Mouse (Mus musculus): ENCODE measurements around the gene Zscan26. TPM values are rescaled to one million over a fixed set of nuclear protein-coding genes. Genes with fewer than 3 reads are reported as not detected.
"Not testable (repeated sequence)": the region's sequence is repeated elsewhere in the genome, so short reads cannot be mapped to it uniquely, and the experiment has no call there.

The Zscan26 gene
- total and polyA plus RNA-seq, 3 experiments = 14.2 to 20.9 (median 14.8) TPM

DNA sequence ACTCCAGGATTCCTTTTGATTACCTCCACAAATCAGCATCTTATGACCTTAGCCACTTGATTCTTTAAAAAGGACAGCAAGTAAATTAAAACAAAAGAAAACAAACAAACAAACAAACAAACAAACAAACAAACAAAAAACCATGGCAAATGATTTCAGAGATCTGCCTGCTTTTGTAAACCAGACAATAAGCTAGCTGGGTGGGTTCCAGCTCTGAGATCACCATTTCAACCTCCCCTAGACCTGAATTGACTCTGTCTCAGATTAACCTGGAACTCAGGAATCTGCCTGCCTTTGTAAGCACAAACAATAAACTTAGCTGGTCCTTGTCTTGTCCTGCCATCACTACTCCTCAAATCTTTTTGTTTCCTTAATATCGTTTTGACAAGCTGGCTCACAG, 33.4 kb upstream of the Zscan26 start:
- no peak overlapping the region for H3K27ac ChIP-seq (ENCODE audit: insufficient read depth, low read depth)
- dilution Hi-C loops (cut with MboI; ENCODE audit: extremely low pct_ligation_motif_present, extremely low pct_unique_long_range_greater_than_20kb, low sequenced_read_pairs) (no loop called here), in situ Hi-C loops (cut with MboI; ENCODE audit: low pct_ligation_motif_present, low pct_unique_long_range_greater_than_20kb, low sequenced_read_pairs) (no loop called here)
- H3K4me3 ChIP-seq (replicated peaks in 1 of 3; ENCODE audit: low read depth in 2 of 3, low read length in 2 of 3, poor library complexity in 1 of 3) = no peak overlapping the region
- H3K36me3 ChIP-seq (replicated peaks in 1 of 2; ENCODE audit: control insufficient read depth in 1 of 2, insufficient read depth in 1 of 2, low read length in 1 of 2) = no peaks in the 10 kb centered on the region
- H3K79me2 ChIP-seq (replicated peaks; ENCODE audit: control insufficient read depth, extremely low read depth, insufficient read depth, poor library complexity, severe bottlenecking) = no peaks in the 10 kb centered on the region
- TF ChIP-seq MAZ (IDR thresholded peaks at IDR 0.05; ENCODE audit: low read depth, low read length) = no peak
- TF ChIP-seq BHLHE40 (IDR thresholded peaks at IDR 0.05; ENCODE audit: low read depth, low read length) = no peak
- no peak for TF ChIP-seq GABPA (IDR thresholded peaks at IDR 0.05; ENCODE audit: insufficient replicate concordance, low read depth, low read length)
- no peak for TF ChIP-seq RCOR1 (conservative IDR thresholded peaks at IDR 0.05; ENCODE audit: low read depth, low read length)
- TF ChIP-seq UBTF (IDR thresholded peaks at IDR 0.05; ENCODE audit: low read depth, low read length) = no peak
- no peak for TF ChIP-seq E2F4 (IDR thresholded peaks at IDR 0.05; ENCODE audit: insufficient replicate concordance, low read depth, low read length)
- no peak for TF ChIP-seq MAFK (IDR thresholded peaks at IDR 0.05; ENCODE audit: insufficient replicate concordance, low read length)
- no peak for TF ChIP-seq POLR2A (IDR thresholded peaks at IDR 0.05; ENCODE audit: low read depth, low read length)
- TF ChIP-seq TBP (conservative IDR thresholded peaks at IDR 0.05; ENCODE audit: low read depth, low read length) = no peak
- TF ChIP-seq MXI1 (IDR thresholded peaks at IDR 0.05; ENCODE audit: low read depth, low read length) = no peak
- TF ChIP-seq TCF12 (IDR thresholded peaks at IDR 0.05; ENCODE audit: low read depth, low read length) = no peak
- no peak for TF ChIP-seq NELFE (IDR thresholded peaks at IDR 0.05; ENCODE audit: low read depth, low read length)
- no peak for TF ChIP-seq JUN (IDR thresholded peaks at IDR 0.05; ENCODE audit: insufficient read depth, low read depth, low read length)
- TF ChIP-seq ELF1 (IDR thresholded peaks at IDR 0.05; ENCODE audit: low read depth, low read length) = no peak
- no peak for TF ChIP-seq PAX5 (IDR thresholded peaks at IDR 0.05; ENCODE audit: low read length)
- TF ChIP-seq ZNF384 (IDR thresholded peaks at IDR 0.05; ENCODE audit: low read depth, low read length) = no peak
- no peak for TF ChIP-seq ETS1 (conservative IDR thresholded peaks at IDR 0.05; ENCODE audit: low read depth, low read length)
- TF ChIP-seq ZMIZ1 (IDR thresholded peaks at IDR 0.05; ENCODE audit: low read depth, low read length) = no peak
- H3K4me2 ChIP-seq (ENCODE audit: insufficient read depth, low read depth, poor library complexity, severe bottlenecking) = no peak overlapping the region
- H3K4me1 ChIP-seq (ENCODE audit: control insufficient read depth in 1 of 2, insufficient read depth in 2 of 2) = no peaks in the 10 kb centered on the region
- H3K9me3 ChIP-seq (replicated peaks; ENCODE audit: low read length) = peaks cover 3% of the 10 kb centered on the region
- no peak for DNase-seq (ENCODE audit: extremely low read depth)
- no peak overlapping the region for H3K9ac ChIP-seq (ENCODE audit: insufficient read depth, low read depth)
- H3K27me3 ChIP-seq (replicated peaks) = no peaks in the 10 kb centered on the region

GRCm38 (mm10) chr13:21478759-21479670, 25.5 kb upstream of the Zscan26 start, which contains the start of the genes Zkscan4 and Gm10065:
TSS of gene Zkscan4 (plus strand) at chr13:21478907.
TSS of gene Gm10065 (minus strand) at chr13:21479441.
- H3K79me2 ChIP-seq (replicated peaks; ENCODE audit: control insufficient read depth, extremely low read depth, insufficient read depth, poor library complexity, severe bottlenecking); H3K27ac ChIP-seq (ENCODE audit: insufficient read depth, low read depth); H3K4me3 ChIP-seq (replicated peaks in 1 of 3; ENCODE audit: low read depth in 2 of 3, low read length in 2 of 3, poor library complexity in 1 of 3); H3K4me1 ChIP-seq (ENCODE audit: control insufficient read depth in 1 of 2, insufficient read depth in 2 of 2); dilution Hi-C loops (cut with MboI; ENCODE audit: extremely low pct_ligation_motif_present, extremely low pct_unique_long_range_greater_than_20kb, low sequenced_read_pairs); H3K36me3 ChIP-seq (replicated peaks in 1 of 2; ENCODE audit: control insufficient read depth in 1 of 2, insufficient read depth in 1 of 2, low read length in 1 of 2); H3K27me3 ChIP-seq (replicated peaks); DNase-seq (ENCODE audit: extremely low read depth); H3K4me2 ChIP-seq (ENCODE audit: insufficient read depth, low read depth, poor library complexity, severe bottlenecking); in situ Hi-C loops (cut with MboI; ENCODE audit: low pct_ligation_motif_present, low pct_unique_long_range_greater_than_20kb, low sequenced_read_pairs); H3K9ac ChIP-seq (ENCODE audit: insufficient read depth, low read depth); H3K9me3 ChIP-seq (replicated peaks; ENCODE audit: low read length): not testable (repeated sequence)
